Mouse (Mus musculus): ENCODE measurements at regions not wholly inside any gene's neighbourhood (a gene's known extent, or its start where the extent isn't known, plus 50 kb on each side); places are given as distances from the start of the nearest gene placed in this dataset.

DNA sequence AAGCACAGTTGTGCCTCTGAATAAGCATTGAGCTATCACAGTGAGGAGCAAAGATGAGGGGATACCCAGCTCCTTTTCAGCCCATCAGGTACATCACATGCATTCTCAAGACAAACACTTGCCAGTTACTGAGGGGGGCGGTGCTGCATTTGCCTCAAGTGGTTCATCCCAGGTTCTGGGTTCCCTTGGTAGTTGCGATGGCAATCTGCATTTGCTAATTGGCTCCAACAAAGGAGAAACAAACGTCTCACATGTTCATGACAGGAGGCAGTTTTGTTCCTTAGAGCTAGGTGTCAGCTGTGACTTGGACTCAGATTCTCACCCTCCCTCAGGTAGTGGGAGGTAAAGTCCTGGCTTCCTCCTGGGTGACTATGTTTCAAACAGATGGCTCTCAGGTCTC is 425.5 kb downstream of the 1810013L24Rik start:
- no peak for DNase-seq (ENCODE audit: low spot score)

DNA sequence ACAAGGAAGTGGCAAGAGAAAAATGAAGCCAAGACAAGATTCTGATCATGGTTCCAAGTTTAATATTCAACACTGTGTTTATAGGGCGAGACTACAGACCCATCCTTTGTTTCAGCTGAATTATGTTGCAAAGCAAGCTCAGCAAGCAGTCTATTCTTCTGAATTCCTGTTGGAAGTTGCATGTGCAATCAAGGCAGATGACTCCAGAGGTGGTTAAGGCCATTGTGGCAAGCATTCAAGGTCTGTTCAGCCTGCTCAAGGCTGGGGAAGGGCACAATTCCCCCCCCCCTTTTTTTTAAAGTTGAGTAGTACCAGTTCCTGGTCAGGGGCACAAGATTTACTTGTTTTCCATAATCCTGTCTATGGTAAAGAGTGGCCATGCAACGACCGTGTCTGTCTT is 431.1 kb downstream of the 1810013L24Rik start:
- DNase-seq (ENCODE audit: low spot score): no peak

DNA sequence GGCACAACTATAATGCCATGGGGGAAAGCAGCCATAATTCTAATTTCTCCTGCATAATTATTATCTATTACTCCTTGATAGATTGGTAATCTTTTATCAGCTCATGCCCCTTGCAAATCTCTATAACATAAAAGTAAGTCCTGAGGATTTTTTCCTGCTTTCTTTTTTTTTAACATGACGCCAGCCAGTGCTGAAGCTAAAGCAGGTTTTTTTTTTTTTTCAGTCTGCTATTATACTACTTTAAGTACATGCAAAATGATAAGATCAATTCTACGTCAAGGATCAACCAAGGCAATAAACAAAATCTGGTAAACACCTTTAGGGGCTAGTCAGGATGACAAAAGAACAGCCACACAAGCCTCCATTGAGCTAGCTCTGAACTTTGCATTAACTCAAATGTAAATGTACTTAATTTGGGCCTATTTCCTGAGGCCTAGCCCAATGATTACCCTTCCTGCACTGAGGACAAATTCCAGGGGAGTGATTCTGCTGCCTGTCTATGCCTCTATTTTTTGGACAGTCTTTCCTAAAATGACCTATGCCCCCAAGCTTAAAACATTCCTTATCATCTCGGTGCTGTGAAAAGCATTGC is 434.8 kb downstream of the 1810013L24Rik start:
- DNase-seq (ENCODE audit: low spot score): no peak

GRCm38 (mm10) chr16:9267204-9267603 is 437.3 kb downstream of the 1810013L24Rik start:
- no peak for DNase-seq (ENCODE audit: low spot score)

GRCm38 (mm10) chr16:9270099-9270498 is 440.2 kb downstream of the 1810013L24Rik start:
- DNase-seq (ENCODE audit: low spot score): no peak

DNA sequence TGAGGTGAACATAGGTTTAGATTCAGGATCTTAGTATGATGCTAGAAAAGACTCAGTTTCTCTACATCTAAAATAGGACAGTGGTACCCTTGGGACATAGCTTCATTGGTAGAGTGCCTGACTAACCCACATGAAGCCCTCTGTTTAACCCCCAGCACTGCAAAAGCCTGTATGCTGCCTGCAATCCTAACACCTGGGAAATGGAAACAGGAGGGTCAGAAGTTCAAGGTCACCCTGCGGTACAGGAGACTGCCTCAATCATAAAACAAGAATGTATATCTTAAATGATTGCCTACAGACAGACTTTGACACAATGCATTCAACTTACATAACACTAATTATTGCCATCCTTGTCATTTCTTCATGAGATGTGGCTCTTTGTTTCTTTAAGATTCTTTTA is 440.8 kb downstream of the 1810013L24Rik start:
- no peak for DNase-seq (ENCODE audit: low spot score)

DNA sequence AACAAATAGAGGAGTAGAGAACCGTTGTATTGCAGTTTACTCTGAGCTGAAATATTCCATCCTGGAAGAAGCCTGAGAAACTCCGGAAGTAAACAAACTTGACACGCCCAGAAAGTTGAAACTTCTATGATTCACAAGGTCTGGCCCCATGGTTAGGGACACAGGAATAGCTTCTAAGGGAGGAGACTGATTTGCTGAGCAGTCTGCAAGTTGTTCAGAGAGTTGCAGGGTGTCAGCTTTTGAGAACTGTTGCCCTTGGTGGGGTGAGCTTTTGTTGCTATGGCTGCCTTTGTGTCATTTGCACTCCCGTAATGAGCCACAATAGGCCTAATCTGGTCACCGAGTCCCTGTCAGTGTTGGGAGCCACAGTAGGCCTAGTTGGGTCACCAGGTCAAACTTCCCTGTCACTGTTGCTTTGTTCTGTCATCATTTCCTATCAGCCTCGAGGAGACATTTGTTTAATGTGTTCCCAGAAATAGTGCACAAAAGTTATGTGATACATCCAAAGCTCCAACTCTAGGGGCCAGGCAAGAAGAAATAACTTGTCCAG is 443.9 kb downstream of the 1810013L24Rik start:
- DNase-seq (ENCODE audit: low spot score): no peak

- no peak for DNase-seq (ENCODE audit: low spot score)
Observed at GRCm38 (mm10) chr16:9274583-9275100, 444.7 kb downstream of the 1810013L24Rik start.

GRCm38 (mm10) chr16:9275426-9275825 is 445.5 kb downstream of the 1810013L24Rik start:
- DNase-seq (ENCODE audit: low spot score): no peak

DNA sequence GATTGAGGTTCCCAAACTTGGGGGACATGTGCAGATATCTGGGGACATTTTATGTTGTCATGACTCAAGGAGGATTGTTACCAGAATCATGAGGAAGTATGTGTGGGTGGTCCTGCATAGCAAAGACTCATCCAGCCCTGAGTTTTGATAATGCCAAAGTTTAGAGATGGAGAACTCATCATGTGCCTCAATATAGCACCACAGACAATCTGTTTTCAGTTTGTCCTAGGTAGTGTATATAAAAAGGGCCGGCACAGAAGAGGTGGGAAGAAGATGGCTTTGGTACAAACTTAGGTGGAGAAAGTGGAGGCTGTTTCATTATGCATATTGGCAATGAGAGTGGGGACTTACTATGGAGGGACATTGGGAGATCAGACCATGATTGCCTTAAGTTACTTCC is 447.2 kb downstream of the 1810013L24Rik start:
- no peak for DNase-seq (ENCODE audit: low spot score)

DNA sequence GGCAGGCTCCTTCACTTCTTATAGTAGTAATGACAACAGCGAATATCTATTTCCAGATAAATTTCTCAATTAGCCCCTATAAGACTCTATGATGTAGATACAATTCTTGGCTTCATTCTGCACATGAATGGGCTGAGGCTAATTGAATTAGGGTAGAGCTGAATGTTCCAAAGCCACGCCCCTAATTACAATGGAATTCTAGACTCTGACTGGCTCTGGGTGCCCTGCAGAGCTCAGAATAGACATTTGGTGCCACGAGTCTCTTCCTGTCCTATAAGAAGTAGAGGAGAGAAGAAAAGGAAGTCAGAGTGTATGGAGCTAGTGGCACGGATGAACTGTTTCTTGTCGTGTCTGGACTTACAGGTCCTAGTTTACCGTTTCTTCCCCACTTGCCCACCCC is 449.8 kb downstream of the 1810013L24Rik start:
- no peak for DNase-seq (ENCODE audit: low spot score)

- DNase-seq (ENCODE audit: low spot score): no peak
Observed at GRCm38 (mm10) chr16:9280431-9280830, 450.5 kb downstream of the 1810013L24Rik start.

GRCm38 (mm10) chr16:9280931-9281330 is 451.0 kb downstream of the 1810013L24Rik start:
- no peak for DNase-seq (ENCODE audit: low spot score)

DNA sequence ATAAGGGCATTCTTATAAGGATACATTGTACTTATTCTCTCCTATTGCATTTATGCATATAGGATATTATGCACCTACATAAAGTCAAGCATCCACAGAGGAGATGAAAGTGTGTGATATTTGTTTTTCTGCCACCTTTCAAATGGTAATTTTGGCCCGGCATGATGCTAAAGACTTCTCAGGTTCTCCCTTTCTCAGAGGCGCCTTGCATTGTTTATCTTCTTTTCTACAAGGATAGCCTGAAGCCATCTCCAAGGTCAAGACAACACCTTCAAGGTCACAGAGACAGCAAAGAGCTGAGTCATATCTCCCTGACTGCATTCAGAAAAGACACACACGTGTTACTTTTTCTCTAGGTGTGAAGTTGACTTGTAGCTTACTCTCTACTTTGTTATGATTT is 454.5 kb downstream of the 1810013L24Rik start:
- no peak for DNase-seq (ENCODE audit: low spot score)

DNA sequence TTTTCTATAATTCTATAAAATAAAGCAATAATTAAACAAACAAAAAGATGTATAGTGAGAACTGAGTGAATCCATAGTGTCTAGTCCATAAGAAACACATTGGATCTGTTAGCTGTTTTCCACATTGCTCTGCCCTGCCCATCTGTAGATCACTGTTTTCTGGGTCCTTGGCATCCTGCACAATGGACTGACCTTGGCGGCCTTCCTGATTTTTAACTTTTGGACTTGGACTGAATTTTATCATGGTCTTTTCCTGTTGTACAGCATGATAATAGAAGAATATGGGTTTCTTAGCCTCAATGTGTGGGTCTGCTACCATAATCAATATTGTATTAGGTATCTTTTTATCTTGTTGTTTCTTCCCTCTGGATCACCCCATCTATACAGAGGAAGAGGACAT is 456.0 kb downstream of the 1810013L24Rik start:
- no peak for DNase-seq (ENCODE audit: low spot score)

- DNase-seq (ENCODE audit: low spot score): no peak
Observed at GRCm38 (mm10) chr16:9287557-9287956, 457.7 kb downstream of the 1810013L24Rik start.

- no peak for DNase-seq (ENCODE audit: low spot score)
Observed at GRCm38 (mm10) chr16:9291356-9292020, 461.6 kb downstream of the 1810013L24Rik start.

- DNase-seq (ENCODE audit: low spot score): no peak
Observed at GRCm38 (mm10) chr16:9303134-9303533, 473.2 kb downstream of the 1810013L24Rik start.

DNA sequence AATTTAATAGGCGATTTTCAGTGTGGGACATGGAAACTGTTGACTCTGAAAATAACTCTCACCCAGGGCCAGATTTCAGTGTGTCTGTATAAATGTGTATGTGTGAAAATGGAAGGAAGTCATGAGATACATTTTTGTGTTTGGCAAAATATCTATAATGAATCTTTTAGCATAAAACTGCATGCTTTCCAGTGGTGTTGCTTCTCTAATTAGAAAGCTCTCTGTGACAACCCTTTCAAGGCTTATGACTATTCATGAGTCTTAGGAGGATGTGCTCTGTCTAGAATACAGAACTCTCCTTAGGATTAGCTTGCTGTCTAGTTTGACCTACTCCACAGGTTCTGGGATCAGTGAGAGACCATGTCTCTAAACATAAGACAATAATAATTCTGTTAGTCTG is 474.2 kb downstream of the 1810013L24Rik start:
- DNase-seq (ENCODE audit: low spot score): no peak

DNA sequence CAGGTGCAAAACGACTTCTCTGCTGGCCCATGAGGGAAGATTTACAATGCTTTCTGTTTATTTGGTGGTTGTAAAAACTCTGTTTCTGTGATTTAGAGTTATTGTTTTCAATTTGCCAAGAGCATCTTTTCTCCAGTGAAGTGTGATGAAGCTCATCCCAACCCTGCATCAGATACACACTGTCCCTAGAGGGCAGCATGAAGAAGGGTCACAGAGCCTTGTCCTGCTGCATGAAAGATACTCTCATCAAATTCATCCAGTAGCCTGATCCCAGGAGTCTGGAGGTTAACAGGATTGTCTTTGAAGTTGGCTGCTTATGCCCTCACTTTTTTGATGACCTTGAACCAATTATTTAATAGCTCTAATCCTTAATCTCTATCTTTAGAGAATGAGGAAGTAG is 480.8 kb downstream of the 1810013L24Rik start:
- no peak for DNase-seq (ENCODE audit: low spot score)

DNA sequence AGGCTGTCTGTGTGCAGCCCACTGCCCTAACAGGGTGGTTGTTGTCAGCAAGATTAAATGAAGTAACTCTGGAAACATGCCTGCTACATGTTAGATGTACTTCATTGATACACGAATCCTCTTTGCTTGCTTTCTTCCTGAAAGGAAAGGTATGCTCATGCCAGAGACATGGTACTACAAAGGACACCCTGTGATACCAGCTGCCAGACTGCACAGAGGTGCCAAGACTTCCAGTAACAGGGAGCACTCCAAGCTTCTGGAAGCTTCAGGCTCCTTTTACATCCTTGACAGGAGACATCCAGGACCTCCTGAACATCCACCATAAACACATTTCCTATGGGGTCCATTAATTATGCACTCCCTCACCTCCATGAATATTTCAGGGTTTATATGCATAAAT is 505.7 kb downstream of the 1810013L24Rik start:
- DNase-seq (ENCODE audit: low spot score): no peak

DNA sequence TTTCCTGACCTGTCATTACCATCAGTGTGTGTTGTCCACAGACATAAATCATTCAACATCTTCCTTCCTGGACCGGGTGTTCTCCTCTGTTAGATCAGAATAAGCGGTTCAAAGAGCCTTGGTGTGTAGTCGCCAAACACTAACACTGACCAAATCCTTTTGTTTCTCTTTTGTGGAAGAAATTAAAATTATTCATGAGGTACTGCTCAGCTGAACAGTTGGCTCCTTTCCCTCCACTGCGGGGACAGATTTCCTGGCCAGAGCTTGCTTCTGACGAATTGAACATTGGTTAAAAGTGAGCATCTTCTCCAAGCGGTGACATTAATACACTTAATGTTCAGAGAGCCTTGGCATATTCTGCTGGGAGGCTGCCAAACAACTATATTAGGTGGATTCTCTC is 506.2 kb downstream of the 1810013L24Rik start:
- no peak for DNase-seq (ENCODE audit: low spot score)

- DNase-seq (ENCODE audit: low spot score): no peak
Observed at GRCm38 (mm10) chr16:9339456-9339855, 509.6 kb downstream of the 1810013L24Rik start.

DNA sequence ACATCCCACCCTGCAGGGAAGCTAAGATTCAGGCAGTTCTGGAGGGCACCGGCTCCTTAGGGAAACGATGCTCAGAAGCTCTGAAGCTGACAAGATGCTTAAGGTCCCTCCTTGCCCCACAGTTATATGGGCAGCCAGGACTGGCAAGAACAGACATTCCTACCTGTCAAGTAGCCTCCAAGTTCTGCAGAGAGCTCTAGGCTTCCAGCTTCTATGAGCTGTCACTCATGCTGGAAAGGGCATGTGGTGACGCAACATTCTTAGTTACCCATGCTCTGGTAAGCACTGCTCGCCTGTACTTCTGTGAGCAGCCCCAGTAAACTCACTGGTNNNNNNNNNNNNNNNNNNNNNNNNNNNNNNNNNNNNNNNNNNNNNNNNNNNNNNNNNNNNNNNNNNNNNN is 511.3 kb downstream of the 1810013L24Rik start:
- DNase-seq (ENCODE audit: low spot score): no peak

Data from urinary bladder, postnatal 25 days (tissue).